Mouse (Mus musculus) kidney, adult 9 months (tissue): Measurements from ENCODE around the gene Shroom3.
"Not testable (repeated sequence)": the region's sequence is repeated elsewhere in the genome, so short reads cannot be mapped to it uniquely, and the experiment has no call there.

Experiments
- DNase-seq: peaks from one replicate; pipeline ENCODE4 v3.0.0; 2022

Shroom3 gene

GRCm38 (mm10) chr5:92900470-92900869 is 217.2 kb downstream of the Shroom3 start:
- DNase-seq = no peak

DNA sequence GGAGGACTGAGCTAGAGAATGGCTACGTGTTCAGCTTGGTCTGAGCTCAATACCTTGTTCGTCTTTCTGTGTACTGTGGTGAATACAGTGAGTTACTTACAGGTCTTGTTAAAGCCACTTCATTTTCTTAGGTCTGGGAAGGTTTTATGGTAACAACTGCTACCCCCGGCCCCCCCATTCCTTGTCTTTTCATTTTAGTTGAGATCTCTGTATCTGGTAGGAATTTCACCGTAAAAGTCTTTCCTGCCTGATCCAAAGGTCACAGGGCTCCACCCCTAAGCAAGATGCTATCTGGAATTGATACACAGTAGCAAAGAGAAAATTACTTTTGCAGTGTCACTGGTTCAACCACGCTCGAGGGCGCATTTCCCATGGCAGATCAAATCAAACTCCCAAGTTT is 218.6 kb downstream of the Shroom3 start:
- DNase-seq = no peak

DNA sequence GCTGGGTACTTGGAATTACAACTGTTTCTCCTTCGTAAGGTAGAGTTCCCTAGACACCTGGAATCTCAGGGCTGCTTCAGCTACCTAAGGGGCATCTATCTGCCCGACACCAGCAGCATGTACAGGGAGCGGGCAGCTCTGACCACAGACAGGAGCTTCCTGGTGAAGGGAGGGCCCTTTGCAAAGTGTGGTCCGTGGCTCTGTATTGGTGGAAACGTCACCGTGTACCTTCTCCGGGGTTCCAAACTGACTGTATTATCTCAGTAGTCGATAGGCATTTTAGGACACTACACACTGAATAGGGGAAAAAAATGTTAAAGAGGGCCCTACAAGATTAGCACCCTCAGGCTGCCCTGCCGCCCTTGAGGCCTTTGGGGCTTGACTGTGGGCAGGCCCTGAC is 221.9 kb downstream of the Shroom3 start:
- DNase-seq = no peak

GRCm38 (mm10) chr5:92905594-92906008 is 222.4 kb downstream of the Shroom3 start:
- no peak for DNase-seq

DNA sequence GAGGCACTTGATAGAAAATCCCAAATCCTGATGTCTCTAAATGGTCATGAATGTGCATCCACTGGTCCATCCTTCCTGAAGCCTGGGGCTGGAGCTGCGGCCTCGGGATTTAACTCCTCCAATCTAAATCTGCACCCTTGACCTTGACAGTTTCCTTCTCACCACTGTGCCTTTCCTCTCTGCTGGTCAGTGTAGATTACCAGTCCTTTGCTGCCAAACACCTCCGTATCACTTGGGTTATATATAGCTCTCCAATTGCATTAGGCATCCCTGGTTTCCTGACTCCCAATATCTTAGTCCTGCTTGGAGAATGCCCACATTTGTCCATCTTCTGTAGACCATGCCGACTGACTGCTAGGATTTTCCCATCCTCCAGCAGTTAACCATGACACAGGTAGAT is 225.0 kb downstream of the Shroom3 start:
- DNase-seq = no peak

GRCm38 (mm10) chr5:92910838-92911237 is 227.6 kb downstream of the Shroom3 start:
- no peak for DNase-seq

DNA sequence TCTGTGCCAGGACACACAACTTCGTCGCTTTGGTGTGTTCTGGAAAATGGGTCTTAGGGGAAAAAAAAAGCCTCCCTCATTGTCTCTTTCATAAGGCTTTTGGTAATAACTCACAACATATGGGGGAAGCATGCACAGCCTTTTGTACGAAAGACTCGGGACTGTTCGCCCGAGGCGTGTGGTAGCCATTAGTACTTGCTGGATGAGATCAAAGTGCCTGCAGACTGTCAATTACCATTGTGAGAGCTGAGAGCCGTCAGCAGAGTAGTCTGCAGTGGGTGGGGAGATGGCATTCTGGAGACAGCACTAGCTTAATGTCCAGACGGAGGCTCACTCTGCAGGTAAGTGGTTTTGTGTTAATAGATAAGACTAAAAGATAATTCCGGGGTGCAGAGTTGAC is 232.2 kb downstream of the Shroom3 start:
- DNase-seq = no peak

GRCm38 (mm10) chr5:92917755-92918154 is 234.5 kb downstream of the Shroom3 start:
- DNase-seq = no peak

- DNase-seq = no peak
Observed at GRCm38 (mm10) chr5:92918170-92918569, 234.9 kb downstream of the Shroom3 start.

GRCm38 (mm10) chr5:92918866-92919265 is 235.6 kb downstream of the Shroom3 start:
- no peak for DNase-seq

DNA sequence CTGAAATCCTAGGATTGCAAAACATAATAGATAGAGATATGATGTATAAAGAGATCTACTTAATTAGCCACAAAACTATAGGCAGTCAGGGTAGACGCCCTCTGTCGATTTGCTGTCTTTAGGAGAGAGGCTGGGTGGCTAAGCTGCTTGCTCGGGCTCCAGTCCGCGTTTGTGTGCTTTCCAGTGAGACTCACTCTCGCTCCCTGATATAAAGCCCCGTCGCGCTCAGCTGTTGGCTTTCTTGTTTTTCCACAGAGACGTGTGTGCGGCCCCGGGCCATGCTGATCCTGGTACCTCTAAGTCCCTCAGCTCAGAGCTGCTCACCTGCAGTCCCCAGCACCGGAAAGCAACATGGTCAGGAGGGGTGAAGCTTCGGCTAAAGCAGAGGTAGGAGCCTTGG is 236.2 kb downstream of the Shroom3 start:
- no peak for DNase-seq

GRCm38 (mm10) chr5:92920984-92921383 is 237.7 kb downstream of the Shroom3 start:
- DNase-seq = no peak

GRCm38 (mm10) chr5:92921728-92922127 is 238.5 kb downstream of the Shroom3 start:
- no peak for DNase-seq

DNA sequence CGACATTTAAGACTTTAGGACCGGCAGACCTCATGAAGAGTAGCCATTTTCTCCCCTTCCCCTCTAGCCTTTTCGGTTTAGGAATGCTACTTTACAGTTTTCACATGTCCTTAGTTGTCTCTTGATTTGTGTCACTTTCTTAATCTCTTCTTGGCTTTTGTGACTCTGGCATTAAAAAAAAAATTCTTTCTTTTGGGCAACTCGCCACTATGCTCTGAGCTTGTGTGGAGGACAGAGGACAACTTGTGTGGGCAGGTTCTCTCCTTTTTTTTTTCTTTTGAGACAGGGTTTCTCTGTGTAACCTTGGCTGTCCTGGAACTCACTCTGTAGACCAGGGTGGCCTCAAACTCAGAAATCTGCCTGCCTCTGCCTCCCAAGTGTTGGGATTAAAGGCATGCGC is 239.7 kb downstream of the Shroom3 start:
- not testable (repeated sequence) for DNase-seq

GRCm38 (mm10) chr5:92924851-92925477 is 241.7 kb downstream of the Shroom3 start:
- DNase-seq = peak; percentile 92

GRCm38 (mm10) chr5:92927667-92928066 is 244.4 kb downstream of the Shroom3 start:
- peak; percentile 47 for DNase-seq

GRCm38 (mm10) chr5:92930557-92930956 is 247.3 kb downstream of the Shroom3 start:
- peak; percentile 33 for DNase-seq

- DNase-seq = no peak
Observed at GRCm38 (mm10) chr5:92931298-92931697, 248.1 kb downstream of the Shroom3 start.

- no peak for DNase-seq
Observed at GRCm38 (mm10) chr5:92933010-92933409, 249.8 kb downstream of the Shroom3 start.

DNA sequence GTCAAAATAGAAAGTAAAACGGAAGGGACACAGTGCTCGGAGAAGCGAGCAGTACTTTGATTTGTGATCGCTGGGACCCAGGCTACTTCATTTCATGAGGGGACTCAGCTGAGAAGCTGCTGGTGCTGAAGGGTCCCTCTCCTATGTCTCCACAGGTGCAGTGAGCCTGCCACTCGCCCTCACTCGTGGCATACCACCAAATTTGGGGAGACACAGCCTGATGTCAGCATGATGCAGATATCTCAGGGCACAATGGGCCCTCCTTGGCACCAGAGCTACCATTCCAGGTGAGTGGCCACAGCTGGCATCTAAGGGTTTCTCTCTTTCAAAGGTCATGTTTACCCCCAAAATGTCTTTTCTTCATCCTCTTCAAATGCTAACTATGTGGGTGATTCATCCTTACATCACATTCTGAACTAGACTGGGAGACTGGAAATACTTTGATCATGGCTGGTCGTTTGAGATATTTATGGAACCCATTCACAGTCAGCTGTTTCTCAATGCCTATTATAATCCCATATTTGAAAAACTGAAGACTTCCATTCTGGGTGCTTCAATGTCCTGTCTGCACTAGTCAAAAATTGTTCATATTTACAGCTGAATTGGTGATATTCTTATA is 250.5 kb downstream of the Shroom3 start:
- DNase-seq = no peak

GRCm38 (mm10) chr5:92934269-92934939 is 251.2 kb downstream of the Shroom3 start:
- DNase-seq = no peak

- DNase-seq = no peak
Observed at GRCm38 (mm10) chr5:92935883-92936282, 252.6 kb downstream of the Shroom3 start.

GRCm38 (mm10) chr5:92937701-92938100 is 254.5 kb downstream of the Shroom3 start:
- DNase-seq = no peak

DNA sequence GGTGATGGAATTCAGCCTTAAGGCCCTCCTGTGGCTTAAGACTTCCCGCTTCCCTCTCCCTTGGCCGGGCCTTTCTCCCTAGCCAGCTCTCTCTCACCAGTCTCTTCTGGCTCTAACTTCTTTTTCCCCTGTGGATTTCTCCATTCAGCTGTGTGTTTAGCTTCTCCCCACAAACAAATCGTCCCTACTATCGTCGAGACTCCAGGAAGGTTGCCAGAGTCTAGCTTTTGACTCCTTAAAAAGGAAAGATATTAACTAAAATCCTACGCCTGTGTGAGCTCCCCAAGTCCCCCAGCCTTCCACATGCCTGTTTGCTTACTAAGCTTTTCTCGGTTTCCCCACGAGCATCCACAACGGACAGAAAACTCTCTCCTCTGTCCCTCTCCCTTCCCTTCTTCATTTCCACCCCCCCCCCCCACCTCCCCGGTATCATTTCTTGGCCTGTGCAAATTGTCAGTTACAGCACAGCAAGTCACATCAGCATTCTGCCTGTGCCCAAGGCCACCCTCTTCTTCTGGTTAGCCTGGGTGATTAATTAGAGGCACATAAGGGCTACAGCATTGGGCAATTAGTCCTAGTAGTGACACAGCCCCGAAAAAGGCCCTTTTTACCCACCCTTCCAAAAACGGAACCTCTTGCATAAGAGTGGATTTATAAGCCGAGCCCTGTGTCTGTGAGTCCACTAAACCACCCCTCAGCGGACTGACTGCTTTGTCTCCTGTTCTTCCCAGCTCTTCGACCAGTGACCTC is 256.2 kb downstream of the Shroom3 start:
- no peak for DNase-seq
